Comparison of ENCODE assay signal across 9 mouse cellular contexts in genomic region chr10:4267481-4267880, GRCm38 (mm10). TPM values are rescaled to one million over a fixed set of nuclear protein-coding genes. Genes with fewer than 3 reads are reported as not detected.
DNase-seq lines count a peak whose midpoint lies in the region; ATAC-seq and TF ChIP-seq lines count a peak whose summit lies in the region.
"Had no signal": no experiment of that assay in that cellular context is flagged by ENCODE, and none has a peak within 500 bp of the region (broad histone marks: within the 10 kb centered on the region; RNA-seq: fewer than 3 reads in every experiment).

No protein-coding gene starts in this region.

- H3K27ac ChIP-seq in lung, embryonic 14.5 days (ENCODE audit: low read depth): no peak overlapping the region
- no peak overlapping the region for H3K27ac ChIP-seq in hindbrain, embryonic 12.5 days
- H3K27ac ChIP-seq in neural tube, embryonic 13.5 days (replicated peaks): peak overlapping the region; percentile 89
- H3K27ac ChIP-seq: liver, embryonic 13.5 days had no signal

- H3K4me3 ChIP-seq in lung, embryonic 14.5 days (ENCODE audit: low read depth, low read length): peak overlapping the region; percentile 70
- H3K4me3 ChIP-seq in hindbrain, embryonic 12.5 days: peak overlapping the region; percentile 79
- peak overlapping the region; percentile 79 for H3K4me3 ChIP-seq in neural tube, embryonic 13.5 days

- WGBS in lung, embryonic 14.5 days: 76% methylated on average over 7 of the region's 7 CpGs
- 80% methylated on average over 7 of the region's 7 CpGs for WGBS in hindbrain, embryonic 12.5 days
- 71% methylated on average over 7 of the region's 7 CpGs for WGBS in neural tube, embryonic 13.5 days

- no peaks in the 10 kb centered on the region for H3K36me3 ChIP-seq in lung, embryonic 14.5 days (ENCODE audit: insufficient read depth)
- no peaks in the 10 kb centered on the region for H3K36me3 ChIP-seq in hindbrain, embryonic 12.5 days
- H3K36me3 ChIP-seq in neural tube, embryonic 13.5 days: no peaks in the 10 kb centered on the region
- H3K36me3 ChIP-seq: liver, embryonic 13.5 days had no signal

- DNase-seq in lung, embryonic 14.5 days: no peak
- no peak for DNase-seq in lung, postnatal 4 days
- peak; percentile 34 to 55 for DNase-seq in cerebellum, postnatal 25 days
- no peak for DNase-seq in Muller cell, postnatal 12 days (ENCODE audit: inconsistent ontology term)
- DNase-seq in left cerebral cortex, adult 9 months (ENCODE audit: low spot score in 2 of 2): no peak
- DNase-seq in adrenal gland, adult (ENCODE audit: inconsistent age in 2 of 2, low spot score in 1 of 2): no peak
- DNase-seq: liver, embryonic 13.5 days had no signal

- ATAC-seq in lung, embryonic 14.5 days (ENCODE audit: insufficient read depth): no peak
- ATAC-seq in hindbrain, embryonic 12.5 days (ENCODE audit: low FRiP score): no peak
- ATAC-seq in neural tube, embryonic 13.5 days (ENCODE audit: low read depth): no peak

- TF ChIP-seq CTCF in lung, embryonic 14.5 days (IDR thresholded peaks at IDR 0.05; ENCODE audit: low read depth): no peak

- H3K9ac ChIP-seq in lung, embryonic 14.5 days: no peak overlapping the region
- H3K9ac ChIP-seq in hindbrain, embryonic 12.5 days: no peak overlapping the region
- peak overlapping the region; percentile 90 for H3K9ac ChIP-seq in neural tube, embryonic 13.5 days

- H3K4me2 ChIP-seq in lung, embryonic 14.5 days: peak overlapping the region; percentile 95
- peak overlapping the region; percentile 83 for H3K4me2 ChIP-seq in hindbrain, embryonic 12.5 days (replicated peaks)
- peak overlapping the region; percentile 89 for H3K4me2 ChIP-seq in neural tube, embryonic 13.5 days

- no peaks in the 10 kb centered on the region for H3K4me1 ChIP-seq in lung, embryonic 14.5 days (ENCODE audit: insufficient read depth)
- 0 out of 2 replicates have a peak, but pooled peaks cover 11% of the 10 kb centered on the region for H3K4me1 ChIP-seq in hindbrain, embryonic 12.5 days
- peaks cover 39% of the 10 kb centered on the region for H3K4me1 ChIP-seq in neural tube, embryonic 13.5 days (replicated peaks)

- no peaks in the 10 kb centered on the region for H3K9me3 ChIP-seq in lung, embryonic 14.5 days (ENCODE audit: low read depth, low read length)
- H3K9me3 ChIP-seq in hindbrain, embryonic 12.5 days (replicated peaks): no peaks in the 10 kb centered on the region
- no peaks in the 10 kb centered on the region for H3K9me3 ChIP-seq in neural tube, embryonic 13.5 days
- H3K9me3 ChIP-seq: liver, embryonic 13.5 days had no signal

- H3K27me3 ChIP-seq in lung, embryonic 14.5 days (ENCODE audit: insufficient read depth, low read length): no peaks in the 10 kb centered on the region
- H3K27me3 ChIP-seq in hindbrain, embryonic 12.5 days: no peaks in the 10 kb centered on the region
- no peaks in the 10 kb centered on the region for H3K27me3 ChIP-seq in neural tube, embryonic 13.5 days

RNA-seq across cellular contexts. Expression of gene Akap12, which starts 1.3 kb away (rescaled TPM):
- 58.9 and 63.9 TPM in 2 replicates for polyA plus RNA-seq in lung, embryonic 14.5 days (2014; fragmentation: Nextera tagmentation; extraction: Ambion mirVana)
- 107 and 116 TPM in 2 replicates for polyA plus RNA-seq in hindbrain, embryonic 12.5 days (2016; fragmentation: Nextera tagmentation; extraction: Ambion mirVana)
- 78.6 and 80.2 TPM in 2 replicates for polyA plus RNA-seq in neural tube, embryonic 13.5 days (2015; fragmentation: Nextera tagmentation; extraction: Ambion mirVana)

Comparison
In these comparisons a context has a peak if more than half of its experiments do, and no peak if none do; other contexts are left out.
1. DNase-seq: peak in cerebellum, postnatal 25 days (2 of 2); none in lung, embryonic 14.5 days (single experiment), lung, postnatal 4 days (0 of 2), Muller cell, postnatal 12 days (single experiment), left cerebral cortex, adult 9 months (0 of 2) and adrenal gland, adult (0 of 2).
2. Peak in every context shown above with its lines, with median percentiles within 50 percentile points of each other: H3K4me2 ChIP-seq and H3K4me3 ChIP-seq.